Mouse (Mus musculus) ovary, postnatal 14 days (tissue): Measurements from ENCODE around the gene Mdga1.
A peak's percentile ranks its signal among the peaks of the same experiment; 100 is the strongest.

Source experiments
- DNase-seq: peaks from one replicate; pipeline ENCODE4 v3.0.0; 2022; ENCODE audit warnings: low spot score

The Mdga1 gene

GRCm38 (mm10) chr17:29844949-29845348 lies 124.9 kb downstream of the Mdga1 start:
- no peak for DNase-seq

DNA sequence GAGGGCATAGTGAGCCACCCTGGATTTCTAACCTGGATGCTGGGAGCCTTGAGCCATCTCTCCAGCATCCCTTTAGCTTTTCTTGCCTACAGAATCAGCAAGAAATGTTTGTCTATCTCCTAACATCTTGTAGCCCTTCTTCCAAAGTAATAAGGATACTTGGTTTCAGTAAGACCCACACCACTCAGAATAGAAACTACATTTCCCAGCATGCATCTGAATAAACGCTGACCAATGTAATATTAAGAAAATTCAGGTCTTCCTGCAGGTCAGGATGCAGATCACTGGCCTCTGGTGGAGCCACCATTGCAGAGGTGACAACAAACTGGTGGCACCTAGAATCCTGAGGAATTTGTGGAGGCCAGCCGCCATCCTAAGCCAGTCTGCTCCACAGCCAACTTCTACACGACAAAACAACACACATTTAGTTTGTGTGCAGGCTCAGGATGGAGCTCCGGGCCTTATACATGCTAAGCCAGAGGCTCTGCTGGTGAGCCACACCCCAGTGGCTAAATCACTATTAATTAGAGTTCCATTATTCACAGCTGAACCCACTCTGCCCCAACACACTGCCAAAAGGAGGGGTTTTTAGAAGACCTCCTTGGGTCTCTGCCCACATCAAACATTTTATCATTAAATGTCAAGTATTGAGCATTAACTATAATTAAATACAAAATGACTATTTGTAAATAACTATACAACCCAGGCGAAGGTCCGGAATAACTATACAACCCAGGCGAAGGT lies 126.3 kb downstream of the Mdga1 start:
- no peak for DNase-seq

GRCm38 (mm10) chr17:29841781-29842690 lies 127.9 kb downstream of the Mdga1 start:
- DNase-seq: peak; percentile 18

DNA sequence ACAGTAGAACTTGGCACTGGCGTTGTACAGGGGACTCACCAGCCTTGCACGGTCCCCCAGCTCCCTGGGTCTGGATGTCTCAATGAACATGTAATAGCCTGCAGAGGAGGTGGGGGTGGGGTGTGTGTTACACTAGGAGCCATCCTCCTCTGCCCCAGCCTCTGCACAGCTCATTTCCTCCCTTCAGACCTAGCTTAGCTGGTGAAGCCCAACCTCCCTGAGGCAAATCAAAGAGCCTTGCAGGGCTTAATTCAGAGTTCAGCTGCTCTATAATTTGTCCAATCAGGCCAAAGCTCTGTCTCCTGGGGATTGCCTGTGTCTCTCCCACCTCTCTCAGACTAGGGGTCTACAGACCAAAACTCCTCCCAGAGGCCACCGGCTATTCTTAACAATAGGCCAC lies 131.9 kb downstream of the Mdga1 start:
- DNase-seq: no peak

DNA sequence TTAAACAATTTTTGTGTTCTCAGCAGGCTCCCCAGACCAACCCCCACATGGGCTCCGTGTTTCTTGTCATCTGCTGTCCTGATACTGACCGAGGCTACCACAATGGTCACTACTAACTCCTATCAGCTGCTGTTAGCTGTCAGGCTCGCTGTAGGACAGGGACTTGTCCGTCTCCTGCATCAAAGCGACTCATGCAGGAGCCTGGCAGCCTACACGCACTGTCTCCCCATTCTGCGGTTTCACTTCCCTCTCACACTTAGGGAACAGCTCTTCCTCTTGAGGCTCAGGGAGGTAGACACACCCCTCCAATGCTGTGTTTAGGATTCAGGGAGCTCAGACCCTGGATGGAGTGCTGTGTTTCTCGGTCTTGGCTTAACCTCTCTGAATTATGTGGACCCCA lies 132.4 kb downstream of the Mdga1 start:
- no peak for DNase-seq

DNA sequence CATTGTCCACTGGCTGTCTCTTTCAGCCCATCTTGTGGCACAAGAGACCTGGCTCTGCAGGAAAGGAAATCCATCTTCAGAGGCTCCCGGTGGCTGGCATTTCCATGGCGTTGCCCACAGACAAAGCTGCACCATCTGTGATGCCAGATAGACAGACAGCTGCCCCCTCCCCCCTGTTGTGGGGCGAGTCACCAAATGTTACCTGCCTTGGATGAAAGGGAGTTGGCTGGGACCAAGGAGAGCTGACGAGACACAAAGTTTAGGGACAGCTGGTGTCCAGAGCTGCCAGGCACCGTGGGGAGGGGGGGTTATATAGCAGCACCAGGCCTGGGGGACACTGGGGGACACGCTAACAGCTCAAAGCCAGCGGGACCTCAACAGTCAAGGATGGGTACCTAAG lies 135.1 kb downstream of the Mdga1 start:
- DNase-seq: no peak

- DNase-seq: no peak
These were observed 135.6 kb downstream of the Mdga1 start for GRCm38 (mm10) chr17:29834333-29834732.

- no peak for DNase-seq
These were observed 138.2 kb downstream of the Mdga1 start for GRCm38 (mm10) chr17:29831696-29832095.

DNA sequence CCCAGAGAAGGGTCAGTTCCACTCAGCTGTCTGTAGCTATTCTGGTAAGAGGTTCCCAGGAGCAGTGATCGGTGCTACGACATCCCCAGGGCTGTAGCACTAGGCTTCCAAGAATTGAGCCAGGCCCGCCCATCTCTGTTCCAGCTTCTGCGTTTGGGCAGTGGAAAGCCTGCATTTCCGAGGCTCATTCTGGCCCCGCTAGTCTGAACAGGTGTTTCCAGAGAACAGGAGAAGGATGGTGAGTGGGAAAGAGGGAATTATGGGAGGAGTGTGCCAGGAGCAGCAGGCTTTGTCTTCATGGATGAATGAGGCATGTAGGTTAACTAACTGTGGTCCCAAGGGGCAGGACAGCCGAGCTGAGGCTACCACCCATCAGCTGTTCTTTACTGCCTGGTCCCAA lies 140.8 kb downstream of the Mdga1 start:
- no peak for DNase-seq

- DNase-seq: no peak
These were observed 142.3 kb downstream of the Mdga1 start for GRCm38 (mm10) chr17:29827602-29828001.

DNA sequence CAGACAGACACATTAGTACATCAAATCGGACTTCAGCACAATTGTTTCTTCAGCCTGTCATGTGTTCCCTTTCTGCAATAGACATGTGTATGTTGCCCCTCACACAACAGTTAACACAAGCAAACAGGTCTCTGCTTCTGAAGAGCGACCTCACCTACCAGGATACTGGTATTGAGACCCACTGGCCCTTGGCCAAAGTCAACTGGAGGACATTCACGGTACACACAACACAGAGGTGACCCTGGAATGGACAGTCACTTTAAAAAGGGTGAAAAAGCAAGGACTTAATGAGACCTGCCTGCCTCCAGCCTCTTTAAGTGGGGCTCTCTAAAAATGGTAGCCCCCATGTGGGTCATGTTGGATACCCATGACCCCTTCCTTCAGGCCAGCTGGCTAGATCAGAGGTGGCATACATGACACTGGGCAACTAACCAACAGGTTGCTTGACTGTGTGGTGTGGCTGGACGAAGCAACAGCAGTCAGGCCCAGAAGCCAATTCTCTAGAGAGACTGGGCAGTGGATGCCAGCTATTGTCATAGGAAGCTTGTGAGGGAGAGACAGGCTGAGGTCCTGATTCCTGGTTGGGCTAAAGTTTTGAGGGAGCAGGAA lies 145.3 kb downstream of the Mdga1 start:
- no peak for DNase-seq

DNA sequence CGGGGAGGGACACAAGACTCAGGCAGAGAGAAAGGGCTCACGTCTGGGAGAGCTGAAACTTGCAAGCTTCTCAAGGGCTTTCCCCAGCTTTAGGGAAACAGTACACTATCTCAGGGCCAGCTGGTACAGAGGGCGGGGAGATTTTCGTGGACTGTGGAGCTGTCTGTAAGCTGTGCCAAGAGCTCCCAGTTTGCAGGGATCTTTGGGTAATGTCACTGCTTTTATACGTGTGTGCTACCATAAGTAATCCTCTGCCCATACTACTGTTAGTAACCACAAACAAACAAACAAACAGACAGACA lies 145.7 kb downstream of the Mdga1 start:
- DNase-seq: no peak

GRCm38 (mm10) chr17:29823439-29824207 lies 146.3 kb downstream of the Mdga1 start:
- no peak for DNase-seq

DNA sequence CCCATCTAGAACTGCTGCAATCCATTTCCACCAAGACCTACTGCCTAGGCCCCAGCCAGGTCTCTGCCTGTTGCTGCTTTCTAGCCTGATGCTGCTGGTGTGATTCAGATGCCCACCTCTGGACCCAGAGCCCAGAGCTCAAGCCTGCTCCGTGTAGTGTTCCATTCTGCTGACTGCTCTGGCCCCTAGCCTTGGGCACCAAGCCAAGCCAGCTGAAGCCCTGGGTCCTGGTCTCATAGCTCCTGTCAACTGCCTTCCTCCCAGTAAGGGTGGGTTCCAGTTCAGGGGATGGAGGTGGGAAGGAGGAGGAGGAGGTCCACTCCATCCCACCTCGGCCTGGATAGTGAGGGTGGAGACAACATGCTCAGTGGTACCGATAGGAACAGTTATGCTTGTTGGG lies 150.3 kb downstream of the Mdga1 start:
- DNase-seq: no peak

GRCm38 (mm10) chr17:29818989-29819388 lies 150.9 kb downstream of the Mdga1 start:
- DNase-seq: no peak

GRCm38 (mm10) chr17:29818264-29818945 lies 151.5 kb downstream of the Mdga1 start:
- no peak for DNase-seq

DNA sequence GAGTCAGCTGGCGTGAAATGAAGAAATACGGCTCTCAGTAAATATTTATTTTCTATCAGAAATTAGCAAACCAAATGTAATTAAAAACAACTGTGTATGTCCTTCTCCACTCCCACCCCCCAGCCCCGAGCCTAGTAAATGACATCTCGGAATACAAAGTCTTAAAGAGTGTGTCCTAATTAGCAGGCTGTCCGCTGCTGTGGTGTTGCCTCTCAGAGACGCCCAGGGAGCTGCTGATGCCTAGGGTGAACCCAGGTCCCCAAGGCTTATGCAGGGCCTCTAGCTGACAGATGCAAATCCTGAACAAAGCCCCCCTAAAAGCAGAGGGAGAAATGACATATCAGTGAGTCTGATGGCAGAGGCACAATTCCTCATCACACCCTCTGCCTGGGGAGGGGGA lies 155.1 kb downstream of the Mdga1 start:
- no peak for DNase-seq

GRCm38 (mm10) chr17:29813328-29813727 lies 156.6 kb downstream of the Mdga1 start:
- DNase-seq: no peak

- no peak for DNase-seq
These were observed 166.3 kb downstream of the Mdga1 start for GRCm38 (mm10) chr17:29803545-29803944.

GRCm38 (mm10) chr17:29801358-29801757 lies 168.5 kb downstream of the Mdga1 start:
- peak; percentile 84 for DNase-seq

- no peak for DNase-seq
These were observed 169.8 kb downstream of the Mdga1 start for GRCm38 (mm10) chr17:29800096-29800455.
